32 mouse cellular contexts compared by ENCODE assay signal in the genomic region with DNA sequence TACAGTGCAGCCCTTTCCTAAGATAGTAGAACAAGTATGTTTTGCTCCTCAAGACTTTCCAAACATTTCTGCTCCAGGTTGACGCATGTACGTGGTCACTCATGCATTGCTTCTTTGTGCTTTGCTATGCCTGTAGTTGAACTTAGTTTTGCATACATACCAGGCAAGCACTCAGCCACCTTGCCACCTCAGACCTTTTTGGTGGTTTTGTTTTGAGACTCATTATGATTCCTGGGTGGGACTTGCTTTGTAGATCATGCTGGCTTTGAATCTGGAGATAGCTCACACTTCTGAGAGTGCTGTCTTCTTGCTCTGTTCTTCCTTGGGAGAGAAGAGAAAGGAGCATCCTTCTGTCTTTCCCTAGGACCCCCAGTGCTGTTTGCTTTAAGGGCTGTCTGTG.
"Had no signal": no experiment of that assay in that cellular context is flagged by ENCODE, and none has a peak within 500 bp of the region (broad histone marks: within the 10 kb centered on the region; RNA-seq: fewer than 3 reads in every experiment).

No protein-coding gene starts in this region.

- H3K9me3 ChIP-seq: limb, embryonic 10.5 days; limb, embryonic 12.5 days; limb, embryonic 13.5 days; limb, embryonic 15.5 days; liver, embryonic 12.5 days; liver, embryonic 13.5 days; liver, embryonic 15.5 days; lung, embryonic 15.5 days; megakaryocyte, embryonic 14.5 days; midbrain, embryonic 10.5 days; midbrain, embryonic 12.5 days; midbrain, embryonic 13.5 days; midbrain, embryonic 15.5 days; neural tube, embryonic 12.5 days had no signal

- H3K4me2 ChIP-seq: limb, embryonic 12.5 days; limb, embryonic 13.5 days; limb, embryonic 15.5 days; liver, embryonic 11.5 days; liver, embryonic 12.5 days; liver, embryonic 13.5 days; liver, embryonic 15.5 days; lung, embryonic 14.5 days; lung, embryonic 15.5 days; midbrain, embryonic 11.5 days; midbrain, embryonic 12.5 days; midbrain, embryonic 13.5 days; midbrain, embryonic 15.5 days; neural tube, embryonic 12.5 days had no signal

- ATAC-seq: liver, embryonic 12.5 days; liver, postnatal 0 days; lung, postnatal 0 days; midbrain, embryonic 13.5 days; midbrain, embryonic 15.5 days; midbrain, embryonic 16.5 days had no signal

- DNase-seq: left cerebral cortex, postnatal 4 days; liver; liver, embryonic 13.5 days; liver, postnatal 0 days; lung, adult 18-20 months; lung, adult 2 months; lung, embryonic 14.5 days; lung, postnatal 10 days; lung, postnatal 14 days; lung, postnatal 36 days; lung, postnatal 4 days; midbrain, embryonic 14.5 days had no signal

- H3K4me3 ChIP-seq: limb, embryonic 10.5 days; limb, embryonic 12.5 days; limb, embryonic 13.5 days; limb, embryonic 15.5 days; liver, embryonic 12.5 days; liver, embryonic 13.5 days; liver, embryonic 15.5 days; lung, embryonic 15.5 days; megakaryocyte, embryonic 14.5 days; midbrain, embryonic 10.5 days; midbrain, embryonic 12.5 days; midbrain, embryonic 13.5 days; midbrain, embryonic 15.5 days; myocyte; neural tube, embryonic 12.5 days had no signal

- H3K9ac ChIP-seq: limb, embryonic 12.5 days; limb, embryonic 13.5 days; limb, embryonic 15.5 days; liver, embryonic 13.5 days; liver, embryonic 14.5 days; liver, embryonic 15.5 days; liver, postnatal 0 days; lung, embryonic 14.5 days; lung, embryonic 15.5 days; midbrain, embryonic 12.5 days; midbrain, embryonic 15.5 days; neural tube, embryonic 12.5 days had no signal

- H3K27me3 ChIP-seq: limb, embryonic 12.5 days; limb, embryonic 13.5 days; limb, embryonic 15.5 days; liver, embryonic 12.5 days; liver, embryonic 13.5 days; liver, embryonic 15.5 days; lung, embryonic 15.5 days; megakaryocyte, embryonic 14.5 days; midbrain, embryonic 12.5 days; midbrain, embryonic 13.5 days; midbrain, embryonic 15.5 days; neural tube, embryonic 12.5 days had no signal

- H3K27ac ChIP-seq: limb, embryonic 10.5 days; limb, embryonic 12.5 days; limb, embryonic 13.5 days; limb, embryonic 15.5 days; liver, embryonic 12.5 days; liver, embryonic 13.5 days; liver, embryonic 14.5 days; liver, embryonic 15.5 days; lung, embryonic 15.5 days; macrophage; midbrain, embryonic 10.5 days; midbrain, embryonic 12.5 days; midbrain, embryonic 13.5 days; midbrain, embryonic 15.5 days; neural tube, embryonic 12.5 days had no signal
